Mouse (Mus musculus) megakaryocyte, embryonic 14.5 days (primary cell): Measurements from ENCODE around the gene Frs2.

Experiments used
- FLI1 ChIP-seq: IDR thresholded peaks from 2 replicates; pipeline ENCODE4 v1.6.1; 2012; ENCODE audit warnings: low read length, inconsistent platforms, mixed read lengths
- GATA1 ChIP-seq: IDR thresholded peaks from 3 replicates; pipeline ENCODE4 v1.6.1; 2012; ENCODE audit warnings: mixed read lengths, low read length, inconsistent platforms, borderline replicate concordance

GRCm38 (mm10) chr10:117166785-117167425 lies 18.6 kb upstream of the Frs2 start:
- TF ChIP-seq GATA1 (no peak), FLI1 (no peak)
